Mouse (Mus musculus) gastrocnemius, postnatal 36 days (tissue): ENCODE measurements at regions not wholly inside any gene's neighbourhood (a gene's known extent, or its start where the extent isn't known, plus 50 kb on each side); places are given as distances from the start of the nearest gene placed in this dataset.

Source experiments
- DNase-seq, 2 experiments: peaks; one replicate each; pipeline ENCODE4 v3.0.0; 2022
- intact Hi-C: fragments of 180-260 bp; cut with DNase I; formaldehyde crosslinking; loops from one replicate; pipeline ENCODE4 v1.15.1; 2025

DNA sequence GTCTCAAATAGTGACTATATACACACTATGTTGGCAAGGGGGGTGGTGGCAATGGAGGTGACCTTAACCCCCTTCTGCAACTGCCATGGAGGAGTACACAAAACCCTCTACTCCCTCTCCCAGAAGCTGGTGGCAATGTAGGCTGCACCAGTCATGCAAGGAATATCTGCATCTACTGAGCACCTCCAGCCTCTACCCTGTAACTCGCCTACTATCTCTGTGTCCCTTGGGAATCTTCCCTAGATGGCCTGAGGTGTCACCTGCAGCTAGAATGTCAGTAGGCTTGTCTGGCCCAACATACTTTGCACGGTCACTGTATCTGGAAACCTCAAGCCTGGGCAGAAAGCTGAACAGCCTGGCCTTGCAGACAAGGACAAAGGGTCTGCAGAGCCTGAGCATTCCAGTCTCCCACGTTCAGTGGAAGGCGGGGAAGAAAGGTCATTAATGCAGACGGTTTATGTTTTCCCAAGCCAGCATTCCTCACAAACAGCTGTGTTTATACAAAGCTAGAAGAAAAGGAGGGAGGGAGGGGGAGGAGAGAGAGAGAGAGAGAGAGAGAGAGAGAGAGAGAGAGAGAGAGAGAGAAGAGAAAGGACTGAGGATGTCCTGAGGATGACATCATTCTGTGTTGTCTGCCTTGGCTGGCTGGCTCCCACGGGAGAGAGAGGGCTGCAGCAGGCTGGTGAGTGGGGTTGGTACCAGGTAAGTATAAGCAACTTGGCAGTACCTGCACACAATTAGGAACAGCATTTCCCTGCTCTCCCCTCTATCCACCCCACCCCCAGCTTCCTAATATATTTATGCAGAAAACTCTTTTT lies 380.3 kb downstream of the Tns1 start:
- intact Hi-C loops = no loop called here
- DNase-seq = no peak

GRCm38 (mm10) chr1:73737083-73737482 lies 387.2 kb downstream of the Tns1 start:
- intact Hi-C loops = no loop called here
- no peak for DNase-seq

- no peak for DNase-seq
- intact Hi-C loops = no loop called here
Observed at GRCm38 (mm10) chr1:73728377-73728776, 395.9 kb downstream of the Tns1 start.

DNA sequence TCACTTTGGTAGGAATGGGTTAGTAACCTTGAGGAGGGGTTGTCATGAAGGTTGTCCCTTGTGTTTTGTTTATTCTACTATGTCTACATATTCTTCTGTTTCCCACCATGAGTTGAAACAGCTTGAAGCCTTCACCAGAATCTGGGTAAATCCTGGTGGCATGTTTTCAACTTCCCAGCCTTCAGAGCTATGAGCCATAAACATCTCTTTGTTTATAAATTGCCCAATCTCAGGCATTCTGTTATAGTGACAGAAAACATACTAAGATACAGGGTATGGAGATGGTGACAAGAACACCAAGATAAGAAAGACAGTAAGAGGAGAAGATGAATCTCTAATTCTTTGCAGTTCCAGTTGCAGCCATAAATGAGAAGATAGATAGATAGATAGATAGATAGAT lies 396.5 kb downstream of the Tns1 start:
- intact Hi-C loops = no loop called here
- DNase-seq = no peak

DNA sequence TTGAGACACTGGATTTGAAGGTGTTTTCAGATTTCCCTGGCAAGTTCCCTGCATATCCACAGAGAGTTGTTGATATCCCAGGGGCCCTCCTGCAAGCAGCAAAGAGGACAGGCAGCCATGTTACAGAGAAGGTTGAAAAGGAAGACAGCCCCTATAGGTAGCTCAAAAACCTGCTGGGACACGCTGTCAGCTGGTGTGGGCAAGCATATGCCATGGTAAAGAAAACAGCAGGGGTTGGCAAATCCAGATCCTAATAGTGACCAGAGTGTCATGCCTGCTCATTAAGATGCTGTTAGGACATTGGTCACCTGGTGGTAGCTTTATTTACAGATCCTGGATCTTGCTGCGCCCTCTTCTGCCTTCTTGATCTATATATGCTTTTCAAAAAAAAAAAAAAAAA lies 397.6 kb downstream of the Tns1 start:
- intact Hi-C loops = no loop called here
- no peak for DNase-seq

- intact Hi-C loops = no loop called here
- no peak for DNase-seq
Observed at GRCm38 (mm10) chr1:73725486-73725885, 398.8 kb downstream of the Tns1 start.

GRCm38 (mm10) chr1:73724551-73724950 lies 399.7 kb downstream of the Tns1 start:
- DNase-seq = no peak
- intact Hi-C loops = no loop called here

DNA sequence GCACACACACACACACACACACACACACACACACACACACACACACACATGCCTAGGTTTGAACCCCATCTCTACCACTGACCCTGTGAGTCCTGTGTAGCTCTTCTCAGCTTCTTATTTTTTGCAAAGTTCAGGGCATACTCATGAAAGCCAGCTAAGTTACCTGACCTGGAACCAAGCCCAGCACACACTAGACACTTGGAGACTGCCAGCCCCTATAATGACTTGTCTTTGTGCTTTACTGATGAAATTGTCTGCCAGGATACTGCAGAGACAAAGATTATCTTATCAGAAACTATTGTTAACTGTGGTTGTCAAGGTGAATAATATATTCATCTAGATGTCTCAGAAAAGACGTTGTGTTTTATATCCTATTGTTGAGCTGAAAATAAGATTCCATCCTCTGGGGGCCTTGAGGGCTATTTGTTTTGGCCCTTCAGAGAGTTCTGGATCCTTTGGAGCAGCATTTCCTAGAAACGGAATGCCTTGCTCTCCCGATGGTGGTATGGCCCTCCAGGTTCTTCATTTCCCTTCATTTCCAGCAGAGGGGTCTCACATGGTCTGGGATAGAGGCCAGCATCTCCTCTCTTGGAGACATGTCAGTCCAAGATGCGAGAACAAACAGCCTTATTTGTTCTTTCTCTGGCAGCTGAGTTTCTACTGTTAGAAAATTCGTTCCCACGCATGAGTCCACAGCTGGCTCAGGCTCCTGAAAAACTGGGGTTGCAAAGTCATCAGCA lies 402.6 kb downstream of the Tns1 start:
- DNase-seq = no peak
- intact Hi-C loops = no loop called here

- intact Hi-C loops = no loop called here
- no peak for DNase-seq
Observed at GRCm38 (mm10) chr1:73718421-73718820, 405.8 kb downstream of the Tns1 start.

DNA sequence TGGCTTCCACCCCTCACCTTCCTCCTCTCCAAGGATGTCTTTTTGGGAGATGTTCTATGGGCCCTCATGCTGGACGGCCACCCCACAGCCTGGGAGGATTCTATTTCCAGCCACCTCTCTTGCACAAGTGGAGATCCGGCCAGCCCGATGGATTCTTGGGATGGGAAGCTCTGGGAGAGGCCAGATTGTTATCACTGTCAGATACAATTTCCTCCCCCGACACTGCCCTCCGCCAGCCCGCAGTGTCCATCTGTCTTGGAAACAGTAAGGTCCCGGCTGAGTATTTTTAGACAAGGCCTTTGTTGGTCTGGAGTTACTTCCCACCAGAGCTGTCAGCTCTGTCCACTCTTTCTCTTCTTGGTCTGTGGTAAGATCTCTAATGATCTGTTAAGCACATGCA lies 406.8 kb downstream of the Tns1 start:
- intact Hi-C loops = no loop called here
- no peak for DNase-seq

DNA sequence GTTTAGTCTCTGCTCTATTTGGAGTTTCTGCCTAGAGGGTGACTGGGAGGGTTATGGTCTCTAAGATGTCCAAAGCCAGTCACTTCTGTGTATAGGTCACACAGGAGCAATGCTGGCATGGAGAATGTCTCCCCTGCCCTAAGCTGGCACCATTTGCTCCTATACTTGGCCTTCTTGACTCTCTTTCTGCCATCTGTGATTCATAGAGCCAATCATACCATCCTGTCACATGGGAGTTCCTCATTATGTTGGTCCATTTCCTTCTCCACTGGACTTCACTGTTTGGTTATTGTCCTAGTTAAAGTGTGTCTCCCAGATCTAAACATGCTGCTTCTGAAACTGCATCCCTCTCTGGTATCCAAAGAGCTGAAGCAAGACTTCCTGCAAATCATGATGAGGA lies 407.3 kb downstream of the Tns1 start:
- intact Hi-C loops = no loop called here
- DNase-seq = no peak

GRCm38 (mm10) chr1:73715571-73715970 lies 408.7 kb downstream of the Tns1 start:
- intact Hi-C loops = no loop called here
- DNase-seq = no peak

- DNase-seq = no peak
- intact Hi-C loops = no loop called here
Observed at GRCm38 (mm10) chr1:73702428-73702842, 421.8 kb downstream of the Tns1 start.

DNA sequence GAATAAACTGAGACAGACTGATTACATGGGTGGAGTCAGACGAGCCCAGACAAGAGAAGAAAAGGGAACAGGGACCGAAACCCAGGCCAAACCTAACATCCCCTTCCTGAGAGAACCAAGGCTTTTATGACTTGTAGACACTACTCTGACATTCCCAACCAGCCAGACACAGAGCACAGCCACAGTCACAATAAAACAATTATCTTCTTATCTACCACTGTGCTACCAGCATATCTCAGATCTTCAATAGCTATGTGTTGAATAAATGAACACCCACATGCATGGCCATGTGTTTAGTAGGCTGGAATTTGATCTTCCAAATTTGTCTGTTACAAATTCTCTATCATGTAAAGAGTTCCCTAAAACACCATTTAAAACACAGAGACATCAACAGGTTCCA lies 430.7 kb downstream of the Tns1 start:
- intact Hi-C loops = no loop called here
- DNase-seq = no peak

GRCm38 (mm10) chr1:73685734-73686133 lies 438.5 kb downstream of the Tns1 start:
- no peak for DNase-seq
- intact Hi-C loops = no loop called here

- intact Hi-C loops = no loop called here
- DNase-seq = no peak
Observed at GRCm38 (mm10) chr1:73685066-73685465, 439.2 kb downstream of the Tns1 start.

GRCm38 (mm10) chr1:73684166-73684565 lies 440.1 kb downstream of the Tns1 start:
- intact Hi-C loops = no loop called here

GRCm38 (mm10) chr1:73683132-73683888 lies 440.9 kb downstream of the Tns1 start:
- intact Hi-C loops = no loop called here
- DNase-seq = no peak

More at GRCm38 (mm10) chr1:73684166-73684565, 440.1 kb downstream of the Tns1 start:
- DNase-seq = no peak

DNA sequence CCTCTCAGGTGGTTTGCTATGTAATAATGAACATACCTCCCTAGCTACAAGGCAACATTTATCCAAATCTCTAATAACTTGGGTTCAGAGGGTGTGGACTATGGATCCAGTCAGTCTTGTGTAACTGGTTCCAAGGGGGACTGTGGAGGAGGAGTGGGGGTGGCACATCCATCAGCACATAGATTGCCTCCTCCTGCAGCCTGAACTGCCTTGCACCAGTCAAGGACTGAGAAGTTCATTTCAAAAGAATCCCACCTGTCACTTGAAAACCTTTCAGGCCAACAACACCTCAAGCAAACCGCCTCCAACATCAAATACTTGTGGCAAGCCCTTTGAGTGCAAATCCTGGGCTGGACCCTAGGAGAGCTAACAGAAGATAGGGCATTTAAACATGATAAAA lies 442.6 kb downstream of the Tns1 start:
- intact Hi-C loops = no loop called here
- no peak for DNase-seq

DNA sequence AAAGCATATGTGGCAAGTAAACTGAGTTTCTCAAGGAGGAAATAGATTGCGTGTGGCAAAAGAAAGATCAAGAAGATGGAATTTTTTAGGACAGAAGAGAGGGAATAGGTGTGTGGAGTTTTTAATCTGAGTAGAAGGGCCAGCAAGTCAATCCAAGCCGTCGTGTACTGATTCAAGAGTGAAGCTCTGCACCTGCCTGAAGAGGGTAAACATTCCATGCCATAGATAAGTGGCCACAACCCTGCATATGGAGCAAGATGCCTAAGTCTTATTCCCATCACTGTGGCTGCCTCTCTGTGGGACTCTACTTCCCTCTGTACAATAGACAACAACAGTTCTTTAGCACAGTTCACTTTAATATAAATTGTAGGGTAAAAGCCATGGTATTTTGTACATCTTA lies 443.4 kb downstream of the Tns1 start:
- DNase-seq = no peak
- intact Hi-C loops = no loop called here

DNA sequence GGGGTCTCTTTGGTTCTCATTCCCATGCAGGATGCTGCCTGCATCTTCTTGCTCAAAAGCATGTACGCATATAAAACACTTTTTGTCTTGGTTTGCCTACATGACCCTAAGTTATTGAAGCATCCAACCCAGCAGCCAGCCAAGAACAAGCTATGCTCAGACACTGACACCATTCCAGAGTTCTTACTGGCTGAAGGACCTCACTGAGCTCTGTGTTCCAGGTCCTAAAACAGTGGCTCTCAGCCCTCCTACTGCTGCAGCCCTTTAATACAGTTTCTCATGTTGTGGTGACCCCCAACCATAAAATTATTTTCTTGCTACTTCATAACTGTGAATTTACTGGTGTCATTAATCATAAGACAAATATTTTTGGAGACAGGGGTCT lies 450.4 kb downstream of the Tns1 start:
- intact Hi-C loops = no loop called here

More for the DNA sequence above, 450.4 kb downstream of the Tns1 start:
- DNase-seq = no peak
